In the genomic region with DNA sequence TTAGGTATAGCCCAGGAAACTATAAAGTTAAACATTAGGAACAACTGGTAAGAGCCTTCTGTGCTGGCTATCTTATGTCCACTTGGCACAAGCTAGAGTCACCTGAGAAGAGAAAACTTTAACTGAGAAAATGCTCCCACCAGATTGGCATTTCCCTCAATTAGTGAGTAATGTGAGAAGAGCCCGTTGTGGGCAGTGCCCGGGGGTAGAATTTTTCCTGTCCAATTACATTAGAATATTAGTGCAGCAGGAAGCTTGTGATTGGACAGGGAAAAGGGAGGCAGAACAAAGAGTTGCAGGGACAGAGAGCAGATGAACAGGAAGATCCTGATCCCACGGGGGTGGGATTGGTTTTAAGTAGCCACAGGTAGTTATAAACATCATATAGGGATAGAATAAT, we compare ENCODE assay signal across 30 mouse cellular contexts. TPM values are rescaled to one million over a fixed set of nuclear protein-coding genes. Genes with fewer than 3 reads are reported as not detected.
DNase-seq lines count a peak whose midpoint lies in the region; ATAC-seq and TF ChIP-seq lines count a peak whose summit lies in the region.
"Had no signal": no experiment of that assay in that cellular context is flagged by ENCODE, and none has a peak within 500 bp of the region (broad histone marks: within the 10 kb centered on the region; RNA-seq: fewer than 3 reads in every experiment).

No protein-coding gene starts in this region.

- H3K27ac ChIP-seq in gastrocnemius, adult 2 months, result peak overlapping the region; percentile 12; the same call in 1 of the 2 replicates
- H3K27ac ChIP-seq in embryonic facial prominence, embryonic 11.5 days (replicated peaks; ENCODE audit: low read depth, low read length), result no peak overlapping the region
- no peak overlapping the region for H3K27ac ChIP-seq in midbrain, embryonic 15.5 days
- H3K27ac ChIP-seq in layer of hippocampus, adult 2 months, result no peak overlapping the region
- H3K27ac ChIP-seq in heart, embryonic 10.5 days, result no peak overlapping the region
- H3K27ac ChIP-seq: embryonic facial prominence, embryonic 13.5 days; heart, embryonic 15.5 days; hindbrain, embryonic 13.5 days; liver, embryonic 12.5 days; stomach, postnatal 0 days had no signal

- no peaks in the 10 kb centered on the region for H3K9me3 ChIP-seq in embryonic facial prominence, embryonic 11.5 days (replicated peaks; ENCODE audit: control insufficient read depth, low read length)
- no peaks in the 10 kb centered on the region for H3K9me3 ChIP-seq in midbrain, embryonic 15.5 days
- H3K9me3 ChIP-seq in heart, embryonic 10.5 days, result no peaks in the 10 kb centered on the region
- H3K9me3 ChIP-seq: embryonic facial prominence, embryonic 13.5 days; heart, embryonic 15.5 days; hindbrain, embryonic 13.5 days; liver, embryonic 12.5 days had no signal

- intact Hi-C loops in gastrocnemius, adult 2 months (cut with DNase I), result no loop called here

- H3K9ac ChIP-seq in embryonic facial prominence, embryonic 11.5 days (replicated peaks; ENCODE audit: low read length), result no peak overlapping the region
- no peak overlapping the region for H3K9ac ChIP-seq in midbrain, embryonic 15.5 days
- H3K9ac ChIP-seq: embryonic facial prominence, embryonic 13.5 days; heart, embryonic 15.5 days; hindbrain, embryonic 13.5 days; liver, embryonic 12.5 days; liver, postnatal 0 days had no signal

- no peak overlapping the region for H3K4me3 ChIP-seq in gastrocnemius, adult 2 months
- H3K4me3 ChIP-seq in embryonic facial prominence, embryonic 11.5 days (ENCODE audit: low read depth, low read length), result no peak overlapping the region
- no peak overlapping the region for H3K4me3 ChIP-seq in midbrain, embryonic 15.5 days
- no peak overlapping the region for H3K4me3 ChIP-seq in layer of hippocampus, adult 2 months
- H3K4me3 ChIP-seq in heart, embryonic 10.5 days, result no peak overlapping the region
- H3K4me3 ChIP-seq: embryonic facial prominence, embryonic 13.5 days; erythroblast, embryonic 14.5 days; heart, embryonic 15.5 days; hindbrain, embryonic 13.5 days; liver, embryonic 12.5 days had no signal

- DNase-seq in gastrocnemius, adult 2 months, result no peak
- no peak for DNase-seq in gastrocnemius, postnatal 4 days (ENCODE audit: low spot score in 2 of 2)
- DNase-seq in 416B (ENCODE audit: low read depth), result peak; percentile 8
- DNase-seq in Muller cell, postnatal 12 days (ENCODE audit: inconsistent ontology term), result peak; percentile 64
- peak; percentile 35 for DNase-seq in embryonic facial prominence, embryonic 11.5 days (ENCODE audit: low spot score)
- no peak for DNase-seq in layer of hippocampus, adult 2 months (ENCODE audit: low spot score in 2 of 2)
- no peak for DNase-seq in heart, embryonic 10.5 days (ENCODE audit: low spot score)
- DNase-seq: adrenal gland, postnatal 14 days; B cell, adult 2 months; cerebellum, adult 11 months; cerebellum, adult 9-10 months; heart, postnatal 36 days; kidney, adult 8-10 months; kidney, postnatal 14 days; left cerebral cortex, postnatal 4 days; liver, postnatal 0 days; lung, postnatal 36 days; right cerebral cortex, postnatal 4 days; thymus, adult 18-20 months had no signal

- H3K27me3 ChIP-seq in embryonic facial prominence, embryonic 11.5 days (ENCODE audit: control insufficient read depth, insufficient read depth, low read length), result no peaks in the 10 kb centered on the region
- no peaks in the 10 kb centered on the region for H3K27me3 ChIP-seq in midbrain, embryonic 15.5 days (replicated peaks)
- H3K27me3 ChIP-seq in heart, embryonic 10.5 days (ENCODE audit: insufficient read depth, poor library complexity, severe bottlenecking), result no peaks in the 10 kb centered on the region
- H3K27me3 ChIP-seq: CH12.LX; embryonic facial prominence, embryonic 13.5 days; heart, embryonic 15.5 days; hindbrain, embryonic 13.5 days; liver, embryonic 12.5 days had no signal

- TF ChIP-seq CTCF in gastrocnemius, adult 2 months (IDR thresholded peaks at IDR 0.05), result no peak
- no peak for TF ChIP-seq CTCF in layer of hippocampus, adult 2 months (conservative IDR thresholded peaks at IDR 0.05)

- no peak overlapping the region for H3K4me2 ChIP-seq in embryonic facial prominence, embryonic 11.5 days (ENCODE audit: low read depth, low read length)
- H3K4me2 ChIP-seq in midbrain, embryonic 15.5 days, result no peak overlapping the region
- H3K4me2 ChIP-seq: embryonic facial prominence, embryonic 13.5 days; heart, embryonic 15.5 days; hindbrain, embryonic 13.5 days; liver, embryonic 12.5 days; midbrain, embryonic 11.5 days had no signal

- H3K4me1 ChIP-seq in embryonic facial prominence, embryonic 11.5 days (ENCODE audit: control insufficient read depth, insufficient read depth, low read length), result no peaks in the 10 kb centered on the region; the same call in 1 of the 2 replicates
- no peaks in the 10 kb centered on the region for H3K4me1 ChIP-seq in midbrain, embryonic 15.5 days
- no peaks in the 10 kb centered on the region for H3K4me1 ChIP-seq in heart, embryonic 10.5 days
- H3K4me1 ChIP-seq: heart, embryonic 15.5 days; hindbrain, embryonic 13.5 days; liver, embryonic 12.5 days had no signal

- peaks cover 14% of the 10 kb centered on the region for H3K36me3 ChIP-seq in embryonic facial prominence, embryonic 11.5 days (replicated peaks; ENCODE audit: control insufficient read depth, insufficient read depth, low read depth, low read length)
- peaks cover 60% of the 10 kb centered on the region for H3K36me3 ChIP-seq in midbrain, embryonic 15.5 days (replicated peaks)
- peaks cover 94% of the 10 kb centered on the region for H3K36me3 ChIP-seq in heart, embryonic 10.5 days

- WGBS in embryonic facial prominence, embryonic 11.5 days, result 46% methylated on average over 3 of the region's 3 CpGs
- 83% methylated on average over 3 of the region's 3 CpGs for WGBS in midbrain, embryonic 15.5 days
- 82% methylated on average over 3 of the region's 3 CpGs for WGBS in heart, embryonic 10.5 days

- no peak for ATAC-seq in embryonic facial prominence, embryonic 11.5 days (replicated peaks; ENCODE audit: insufficient number of reproducible peaks, low FRiP score, low TSS enrichment, low read depth)
- no peak for ATAC-seq in midbrain, embryonic 15.5 days (replicated peaks)
- ATAC-seq: forebrain, embryonic 16.5 days; intestine, embryonic 16.5 days; liver, embryonic 12.5 days; liver, postnatal 0 days had no signal

RNA-seq across cellular contexts. Expression of a gene that starts 14.2 kb away (rescaled TPM):
- 10 to 100 TPM; 42.1 to 43.2 TPM for total RNA-seq in gastrocnemius, adult 2 months (2021)
- total RNA-seq in gastrocnemius, postnatal 4 days (2021), result 10 to 100 TPM; 25.1 to 25.6 TPM
- polyA plus RNA-seq in embryonic facial prominence, embryonic 11.5 days (2014; fragmentation: Nextera tagmentation; extraction: Ambion mirVana), result 100 and 107 TPM in 2 replicates
- 81.7 and 86.0 TPM in 2 replicates for polyA plus RNA-seq in midbrain, embryonic 15.5 days (2015; fragmentation: Nextera tagmentation; extraction: Ambion mirVana)
- 10 to 100 TPM; 33.7 to 37.3 TPM for total RNA-seq in layer of hippocampus, adult 2 months (2021)
- 61.4 and 67.7 TPM in 2 replicates for polyA plus RNA-seq in heart, embryonic 10.5 days (2016; fragmentation: Nextera tagmentation; extraction: Ambion mirVana)

RNA-seq across cellular contexts. Expression of a gene that starts 52.1 kb away (rescaled TPM):
- total RNA-seq in gastrocnemius, adult 2 months (2021), result under 1 TPM; 0.20 to 0.31 TPM
- total RNA-seq in gastrocnemius, postnatal 4 days (2021), result 1 to 10 TPM; 1.1 to 1.6 TPM
- 0.88 and 1.1 TPM in 2 replicates for polyA plus RNA-seq in embryonic facial prominence, embryonic 11.5 days (2014; fragmentation: Nextera tagmentation; extraction: Ambion mirVana)
- polyA plus RNA-seq in midbrain, embryonic 15.5 days (2015; fragmentation: Nextera tagmentation; extraction: Ambion mirVana), result 0.91 and 0.94 TPM in 2 replicates
- total RNA-seq in layer of hippocampus, adult 2 months (2021), result 1 to 10 TPM; 1.4 to 2.4 TPM
- 0.78 and 1.6 TPM in 2 replicates for polyA plus RNA-seq in heart, embryonic 10.5 days (2016; fragmentation: Nextera tagmentation; extraction: Ambion mirVana)
- polyA plus RNA-seq: erythroblast, embryonic 14.5 days had no signal

RNA-seq across cellular contexts. Expression of a gene that starts 52.2 kb away (rescaled TPM):
- total RNA-seq in gastrocnemius, adult 2 months (2021), result 1 to 10 TPM; 2.7 to 4.2 TPM
- 10 to 100 TPM; 20.9 to 22.7 TPM for total RNA-seq in gastrocnemius, postnatal 4 days (2021)
- polyA plus RNA-seq in embryonic facial prominence, embryonic 11.5 days (2014; fragmentation: Nextera tagmentation; extraction: Ambion mirVana), result 7.4 and 10.2 TPM in 2 replicates
- 20.5 and 21.1 TPM in 2 replicates for polyA plus RNA-seq in midbrain, embryonic 15.5 days (2015; fragmentation: Nextera tagmentation; extraction: Ambion mirVana)
- 10 to 100 TPM; 11.3 to 16.4 TPM for total RNA-seq in layer of hippocampus, adult 2 months (2021)
- 6.9 and 12.0 TPM in 2 replicates for polyA plus RNA-seq in heart, embryonic 10.5 days (2016; fragmentation: Nextera tagmentation; extraction: Ambion mirVana)

Comparison
In these comparisons a context has a peak if more than half of its experiments do, and no peak if none do; other contexts are left out.
1. DNase-seq: peak in 416B (single experiment), Muller cell, postnatal 12 days (single experiment) and embryonic facial prominence, embryonic 11.5 days (single experiment); none in gastrocnemius, adult 2 months (single experiment), gastrocnemius, postnatal 4 days (0 of 2), layer of hippocampus, adult 2 months (0 of 2) and heart, embryonic 10.5 days (single experiment).